Mouse (Mus musculus): ENCODE results near the gene Zfp106. TPM values are rescaled to one million over a fixed set of nuclear protein-coding genes. Genes with fewer than 3 reads are reported as not detected.

The Zfp106 gene
- total RNA-seq, 2 experiments from 2014 or later = 98.3 to 101 TPM

DNA sequence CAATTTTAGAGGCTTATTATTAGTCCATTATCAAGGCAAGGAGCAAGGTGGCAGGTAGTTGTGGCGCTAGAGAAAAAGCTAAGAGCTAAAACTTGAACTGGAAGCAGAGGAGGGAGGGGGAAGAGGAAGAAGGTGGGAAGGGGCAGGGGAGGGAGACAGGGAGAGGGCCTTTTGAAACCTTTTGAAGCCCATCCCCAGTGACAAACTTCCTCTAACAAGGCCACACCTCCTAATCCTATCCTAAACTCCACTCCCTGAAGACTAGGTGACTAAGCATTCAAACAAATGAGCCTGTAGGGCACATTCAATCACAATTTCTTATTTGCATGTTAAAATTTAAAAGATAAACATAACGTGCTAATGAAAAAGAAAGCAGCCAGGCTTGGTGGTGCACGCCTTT lies 4.8 kb downstream of the Zfp106 start:
- DNase-seq (ENCODE audit: low spot score in 2 of 2) = no peak

DNA sequence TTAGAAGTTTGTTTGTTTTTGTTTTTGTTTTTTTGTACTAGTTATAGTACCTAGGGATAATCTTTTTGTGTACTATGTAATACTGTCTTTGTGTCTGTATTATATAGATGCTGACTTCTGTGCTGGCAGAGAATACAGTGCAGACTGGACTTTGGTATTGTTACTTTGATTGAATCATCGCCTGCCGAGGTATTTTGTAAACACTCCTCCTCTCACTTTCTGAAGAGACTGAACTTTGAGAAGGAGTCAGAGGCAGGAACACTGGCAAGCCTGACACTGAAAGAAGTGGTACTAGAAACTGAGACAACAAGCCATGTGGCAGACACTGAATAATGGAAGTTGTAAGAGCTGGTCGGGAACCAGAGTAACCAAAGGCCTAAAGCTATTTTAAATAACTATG lies 6.8 kb downstream of the Zfp106 start:
- DNase-seq (ENCODE audit: low spot score in 2 of 2) = no peak

- DNase-seq (ENCODE audit: low spot score in 2 of 2) = no peak
Measured at GRCm38 (mm10) chr2:120544732-120545131, 18.9 kb downstream of the Zfp106 start.

DNA sequence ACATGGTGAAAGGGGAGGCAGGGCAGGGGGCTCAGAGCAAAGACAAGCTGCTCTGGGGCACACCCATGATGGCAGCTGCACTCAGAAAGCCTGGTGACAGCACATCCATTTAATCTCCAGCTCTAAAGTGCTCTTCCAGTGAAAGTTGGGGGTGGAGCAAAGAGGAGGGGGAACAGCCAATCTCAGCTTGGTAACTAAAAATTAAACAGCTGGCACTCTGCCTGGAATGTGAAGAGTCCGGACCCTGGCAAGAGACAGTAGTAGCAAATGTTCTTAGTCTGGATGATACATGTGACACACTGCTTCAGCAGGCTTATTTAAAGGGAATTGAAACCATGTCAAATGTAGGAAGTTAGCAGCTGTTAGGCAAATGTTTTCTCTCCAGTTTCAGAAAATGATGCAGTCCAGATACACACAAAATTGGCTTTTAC lies 23.9 kb downstream of the Zfp106 start:
- peak; percentile 51 to 68 for DNase-seq (ENCODE audit: low spot score in 2 of 2)

- DNase-seq (ENCODE audit: low spot score in 2 of 2) = no peak
Measured at GRCm38 (mm10) chr2:120539333-120539732, 24.3 kb downstream of the Zfp106 start.

DNA sequence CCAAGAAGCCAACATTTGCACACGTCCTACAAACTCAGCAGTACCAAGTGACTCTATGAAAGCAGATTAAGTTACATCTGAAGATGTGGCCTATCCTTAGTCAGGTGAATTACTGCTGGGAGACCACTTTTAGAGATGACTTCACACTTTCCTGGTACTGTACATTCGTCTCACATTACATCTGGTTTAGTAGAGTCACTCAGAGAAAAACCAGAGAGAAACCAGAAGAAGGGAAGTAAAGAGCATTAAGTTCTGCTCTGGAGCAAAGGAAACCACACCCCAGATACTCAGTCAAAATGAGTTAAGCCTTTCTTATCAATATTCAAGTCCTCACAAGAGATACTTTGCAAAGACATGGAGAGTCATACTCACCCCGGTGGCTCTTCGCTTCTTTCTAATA lies 32.4 kb downstream of the Zfp106 start:
- no peak for DNase-seq (ENCODE audit: low spot score in 2 of 2)

- no peak for DNase-seq (ENCODE audit: low spot score in 2 of 2)
Measured at GRCm38 (mm10) chr2:120529531-120529930, 34.1 kb downstream of the Zfp106 start.

DNA sequence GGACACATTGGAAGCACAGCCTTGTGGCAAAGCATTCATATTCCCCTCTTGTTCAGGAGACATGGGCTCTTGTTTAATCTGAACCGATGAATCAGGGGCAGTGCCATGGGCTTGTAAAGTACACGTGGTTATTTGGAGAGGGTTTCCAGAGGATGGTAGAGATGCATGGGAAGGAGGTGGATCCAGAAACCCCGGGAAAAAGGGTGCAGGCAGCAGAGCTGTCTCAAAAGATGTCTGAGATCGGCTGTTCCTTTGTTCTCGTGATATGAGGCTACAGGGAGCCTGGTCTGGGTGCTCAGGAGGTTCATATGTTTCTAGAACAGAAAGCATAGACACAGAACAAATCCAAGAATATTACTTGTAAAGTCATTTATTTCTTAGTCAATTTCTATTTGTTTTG lies 36.9 kb downstream of the Zfp106 start:
- DNase-seq (ENCODE audit: low spot score in 2 of 2) = no peak

- no peak for DNase-seq (ENCODE audit: low spot score in 2 of 2)
Measured at GRCm38 (mm10) chr2:120518547-120519210, 45.0 kb downstream of the Zfp106 start.

DNA sequence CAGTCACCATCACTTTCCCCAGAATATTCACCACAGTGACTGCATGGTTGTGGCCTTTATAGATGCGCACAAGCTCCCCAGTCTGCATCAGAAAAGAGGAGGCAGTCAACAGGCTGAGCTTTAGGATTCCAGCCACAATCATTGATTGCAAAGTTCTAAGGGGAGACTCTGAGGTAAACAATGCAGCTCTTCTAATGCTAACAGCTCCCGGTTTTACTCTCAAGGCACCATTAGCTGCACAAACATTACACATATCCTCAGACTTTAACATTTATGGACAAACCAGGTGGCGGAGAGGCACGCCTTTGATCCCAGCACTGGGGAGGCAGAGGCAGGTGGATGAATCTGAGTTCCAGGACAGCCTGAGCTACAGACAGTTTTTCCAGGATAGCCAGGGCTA lies 49.5 kb downstream of the Zfp106 start:
- DNase-seq (ENCODE audit: low spot score in 2 of 2) = no peak

DNA sequence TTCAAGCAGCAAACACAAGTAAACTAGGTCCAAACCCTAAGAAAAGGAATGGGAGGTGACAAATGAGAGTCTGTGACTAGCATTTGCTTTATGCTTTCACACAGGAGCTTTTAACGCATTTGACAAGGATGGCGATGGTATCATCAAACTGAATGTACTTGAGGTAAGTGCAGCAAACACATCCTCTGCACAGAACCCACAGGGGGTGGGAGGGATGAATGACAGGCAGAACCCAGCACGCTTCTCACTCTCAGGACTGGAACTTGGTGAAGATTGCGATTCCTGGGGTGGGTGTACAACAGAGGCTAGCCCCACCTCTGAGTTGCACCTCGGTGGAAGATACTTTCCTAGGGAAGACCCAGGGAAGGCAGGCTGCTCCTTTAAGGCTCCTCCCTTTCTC lies 59.7 kb downstream of the Zfp106 start:
- no peak for DNase-seq (ENCODE audit: low spot score in 2 of 2)

GRCm38 (mm10) chr2:120503094-120503493 lies 60.5 kb downstream of the Zfp106 start:
- DNase-seq (ENCODE audit: low spot score in 2 of 2) = no peak

DNA sequence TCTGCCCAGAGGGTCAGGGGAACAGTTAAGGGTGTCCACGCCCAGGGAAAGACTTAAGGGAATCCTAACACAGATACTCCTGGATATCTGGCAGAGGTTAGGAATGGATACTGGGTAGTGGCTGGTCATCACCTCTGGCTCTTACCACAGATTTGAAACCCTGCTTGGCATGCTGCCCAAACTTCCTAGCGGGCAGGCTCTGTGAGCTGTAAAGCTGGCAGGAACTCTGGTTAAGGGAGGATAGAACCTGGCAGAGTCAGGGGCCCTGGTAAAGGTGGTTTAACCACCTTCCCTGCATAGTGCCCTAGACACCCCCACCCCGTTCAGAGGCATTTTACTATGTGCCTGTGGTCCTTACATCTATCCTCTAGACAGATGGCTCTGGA lies 61.0 kb downstream of the Zfp106 start:
- no peak for DNase-seq (ENCODE audit: low spot score in 2 of 2)

- DNase-seq (ENCODE audit: low spot score in 2 of 2) = no peak
Measured at GRCm38 (mm10) chr2:120501931-120502604, 61.6 kb downstream of the Zfp106 start.

DNA sequence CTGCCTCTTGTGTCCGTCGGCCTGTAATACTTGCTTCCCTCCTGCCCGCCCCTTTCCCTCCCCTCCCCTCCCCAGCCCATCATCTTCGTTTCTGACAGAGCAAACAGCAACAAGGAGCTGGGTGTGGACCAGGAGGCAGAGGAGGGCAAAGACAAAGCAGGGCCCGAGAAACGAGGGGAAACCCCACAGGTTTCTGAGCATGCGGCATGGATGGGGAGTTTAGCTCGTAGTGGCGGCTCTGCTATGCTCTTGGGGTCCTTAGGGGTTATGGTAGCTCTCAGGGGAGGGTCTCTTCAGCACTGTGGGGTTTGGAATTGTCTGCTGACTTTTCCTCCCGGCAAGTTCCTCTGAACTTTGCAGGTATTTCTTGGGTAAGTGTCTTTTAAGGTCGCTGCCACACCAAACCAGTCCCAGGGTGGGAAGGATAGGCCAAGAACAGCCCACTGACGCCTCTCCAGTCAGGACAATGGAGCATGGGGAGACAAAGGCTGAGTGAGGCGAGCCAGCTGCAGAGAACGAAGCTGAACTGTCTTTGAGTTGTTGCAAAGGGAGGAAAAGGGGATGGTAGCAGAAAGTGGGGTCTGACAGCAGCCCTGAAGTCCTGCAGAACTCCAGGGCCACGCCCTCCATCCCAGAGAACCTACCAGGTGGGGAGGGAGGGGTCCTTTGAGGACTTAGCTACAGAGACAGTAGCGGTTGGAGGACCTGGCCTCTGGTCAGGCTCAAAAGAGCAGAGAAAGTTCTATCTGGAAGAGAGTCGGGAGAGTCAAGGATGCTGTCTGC lies 62.3 kb downstream of the Zfp106 start:
- no peak for DNase-seq (ENCODE audit: low spot score in 2 of 2)

- no peak for DNase-seq (ENCODE audit: low spot score in 2 of 2)
Measured at GRCm38 (mm10) chr2:120499971-120500471, 63.6 kb downstream of the Zfp106 start.

- peak; percentile 42 to 55 for DNase-seq (ENCODE audit: low spot score in 2 of 2)
Measured at GRCm38 (mm10) chr2:120496511-120496910, 67.1 kb downstream of the Zfp106 start.

- no peak for DNase-seq (ENCODE audit: low spot score in 2 of 2)
Measured at GRCm38 (mm10) chr2:120493254-120493653, 70.4 kb downstream of the Zfp106 start.

DNA sequence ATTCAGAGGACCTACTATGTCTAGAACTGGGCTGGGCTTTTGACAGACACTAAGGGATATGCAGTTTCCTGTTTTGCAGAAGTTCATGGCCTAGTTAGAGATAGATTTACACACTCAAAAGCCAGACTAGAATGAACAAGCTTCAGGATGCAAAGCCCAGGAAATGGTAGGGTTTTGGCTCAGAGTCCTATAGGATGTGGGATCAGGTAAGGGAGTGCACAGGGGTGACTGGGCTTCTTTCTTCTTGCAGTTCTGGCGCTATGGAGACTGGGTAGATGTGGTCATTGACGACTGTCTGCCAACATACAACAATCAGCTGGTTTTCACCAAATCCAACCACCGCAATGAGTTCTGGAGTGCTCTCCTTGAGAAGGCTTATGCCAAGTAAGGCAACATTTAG lies 79.4 kb downstream of the Zfp106 start:
- no peak for DNase-seq (ENCODE audit: low spot score in 2 of 2)

GRCm38 (mm10) chr2:120482506-120483389 lies 80.9 kb downstream of the Zfp106 start:
- DNase-seq (ENCODE audit: low spot score in 2 of 2) = no peak

DNA sequence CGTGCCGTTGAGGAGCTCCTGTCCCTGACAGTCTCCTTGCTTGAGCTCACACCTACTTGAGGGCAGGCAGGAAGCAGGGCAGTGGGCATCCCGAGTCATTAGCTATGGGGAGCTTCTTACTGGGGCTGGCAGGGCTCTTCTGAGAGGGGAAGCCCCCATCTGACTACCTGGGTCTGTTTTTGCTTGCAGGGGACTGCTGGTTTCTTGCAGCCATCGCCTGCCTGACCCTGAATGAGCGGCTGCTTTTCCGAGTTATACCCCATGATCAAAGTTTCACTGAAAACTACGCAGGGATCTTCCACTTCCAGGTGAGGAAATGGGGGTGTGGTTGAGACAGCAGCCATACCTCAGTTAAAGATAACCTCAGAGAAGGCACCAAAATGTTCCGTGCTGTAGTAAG lies 81.7 kb downstream of the Zfp106 start:
- DNase-seq (ENCODE audit: low spot score in 2 of 2) = no peak
